Mouse (Mus musculus) heart, postnatal 14 days (tissue): ENCODE results near the gene Pbx2. TPM values are rescaled to one million over a fixed set of nuclear protein-coding genes. Genes with fewer than 3 reads are reported as not detected.

Source experiments
- DNase-seq, 2 experiments: peaks; one replicate each; pipeline ENCODE4 v3.0.0; 2021 to 2022
- intact Hi-C: fragments of 180-260 bp; cut with DNase I; formaldehyde crosslinking; loops from one replicate; pipeline ENCODE4 v1.15.1; 2025
- total RNA-seq, 2 experiments: library from RNA; stranded (reverse); gene quantifications; 2 replicates each; pipeline ENCODE4 v1.2.3; 2021

Gene Pbx2
- total RNA-seq, 2 experiments from 2014 or later = 20.1 to 22.6 TPM

GRCm38 (mm10) chr17:34596098-34596497 lies 5.0 kb downstream of the Pbx2 start:
- DNase-seq = no peak
- intact Hi-C loops = no loop called here

GRCm38 (mm10) chr17:34597566-34598095 lies 6.6 kb downstream of the Pbx2 start, which contains the start of gene Ager:
Gene Ager, plus strand, starts transcription at chr17:34597862.
- DNase-seq = no peak
- intact Hi-C loops = no loop called here

- DNase-seq = no peak
- intact Hi-C loops = loop anchor here (10.0 kb wide), 1 partner anchor 475 kb away; the partner anchor contains the start of gene Brd2
These were observed 8.8 kb downstream of the Pbx2 start for GRCm38 (mm10) chr17:34599891-34600290.

GRCm38 (mm10) chr17:34601796-34602195 lies 10.7 kb downstream of the Pbx2 start:
- intact Hi-C loops = loop anchor here (10.0 kb wide), 1 partner anchor 477 kb away; the partner anchor contains the start of gene Brd2
- DNase-seq = no peak

DNA sequence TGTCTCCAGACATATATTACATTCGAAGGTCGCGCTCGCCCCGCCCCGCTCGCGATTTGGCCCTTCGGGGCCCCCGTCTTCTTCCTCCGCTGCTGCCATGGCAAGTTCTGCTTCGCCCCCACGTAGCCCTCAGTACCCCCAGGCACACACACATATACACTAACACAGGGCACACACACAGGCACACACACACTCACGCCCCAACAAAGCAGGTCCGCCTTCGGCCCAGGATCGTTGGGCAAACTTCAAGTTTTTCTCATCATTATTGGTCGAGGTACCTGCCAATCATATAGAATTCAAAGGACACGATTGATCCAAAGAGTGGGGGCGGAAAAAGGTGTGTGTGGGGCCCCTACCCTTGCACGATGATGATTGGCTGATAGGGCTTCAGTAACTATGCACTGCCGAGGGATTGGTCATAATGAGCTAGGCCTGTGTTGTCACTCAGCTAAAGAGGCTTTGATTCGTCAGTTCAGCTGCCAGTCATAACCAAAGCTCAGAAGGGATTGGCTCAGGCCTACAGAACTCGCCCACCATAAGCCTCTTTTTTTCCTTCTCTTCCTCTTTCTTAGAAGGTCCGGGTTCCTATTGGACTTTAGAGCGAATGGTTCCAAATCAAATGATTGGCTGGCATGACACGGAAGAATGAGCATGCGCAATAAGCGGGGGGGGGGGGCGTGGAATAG lies 12.5 kb downstream of the Pbx2 start, which contains the start of gene Rnf5:
Gene Rnf5, minus strand, starts transcription at position 316 of the 686 bp plus-strand sequence.
- peak; percentile 96 to 98 for DNase-seq
- intact Hi-C loops = loop anchor here (1.0 to 10.0 kb wide), 2 partner anchors 10 to 479 kb away; partner anchors contain the start of gene Brd2

GRCm38 (mm10) chr17:34604061-34604508 lies 13.0 kb downstream of the Pbx2 start, which contains the start of gene Agpat1:
Gene Agpat1, plus strand, starts transcription at chr17:34604262.
- DNase-seq = peak; percentile 96 to 98
- intact Hi-C loops = loop anchor here (10.0 kb wide), 1 partner anchor 479 kb away; the partner anchor contains the start of gene Brd2

DNA sequence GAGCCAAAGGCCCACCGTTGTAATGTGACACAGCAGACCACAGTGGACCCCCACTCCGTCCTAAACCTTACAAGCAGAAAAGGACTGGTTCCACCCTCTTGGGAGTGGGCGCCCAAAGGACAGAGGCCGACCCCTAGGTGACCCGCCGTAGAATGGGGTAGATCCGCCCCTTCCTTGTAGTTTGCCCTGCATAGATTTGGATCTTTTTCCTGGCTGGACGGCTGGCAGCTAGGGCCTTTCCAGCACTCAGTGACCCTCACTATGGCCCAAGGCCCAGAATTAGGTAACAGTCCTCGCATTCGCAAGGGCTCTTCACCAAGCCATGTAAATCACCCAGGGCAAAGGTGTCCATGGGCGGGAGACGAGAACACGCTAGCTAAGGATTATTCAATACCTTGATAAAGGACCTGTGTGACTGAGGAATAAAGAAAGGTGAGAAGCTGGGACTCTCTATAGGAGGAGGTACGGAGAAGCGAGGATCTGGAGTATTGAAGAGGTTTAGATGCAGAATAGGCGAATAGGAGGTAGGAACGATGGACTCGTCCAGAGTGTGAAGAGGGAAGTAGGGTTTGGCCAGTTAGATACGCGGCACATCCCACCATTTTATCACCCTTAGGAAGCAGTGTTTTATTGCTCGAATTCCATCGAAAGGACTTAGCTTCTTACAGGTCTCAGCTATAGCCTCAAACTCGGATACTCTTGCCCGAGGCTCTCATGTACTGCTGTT lies 13.6 kb downstream of the Pbx2 start:
- intact Hi-C loops = loop anchor here (10.0 kb wide), 1 partner anchor 480 kb away; the partner anchor contains the start of gene Brd2

DNA sequence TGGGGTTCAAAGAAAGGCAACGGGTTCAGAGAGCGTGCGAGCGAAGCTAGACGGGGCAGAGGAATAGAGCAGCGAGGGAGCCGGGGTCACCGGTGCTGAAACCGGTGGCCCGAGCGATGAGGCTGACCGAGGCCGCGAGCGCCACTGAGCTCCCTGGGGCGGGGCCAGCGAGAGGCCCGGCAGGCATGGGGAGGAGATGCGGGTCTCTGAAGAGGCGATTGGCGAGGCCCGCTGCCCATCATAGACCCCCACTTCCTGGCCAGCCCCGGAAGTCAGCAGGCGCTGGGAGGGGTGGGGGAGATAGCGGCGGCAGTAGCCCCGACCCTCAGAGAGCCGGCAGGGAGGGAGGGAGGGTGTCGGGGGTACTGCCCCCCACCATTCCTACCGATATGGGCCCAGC lies 14.5 kb downstream of the Pbx2 start:
- intact Hi-C loops = loop anchor here (10.0 kb wide), 1 partner anchor 481 kb away; the partner anchor contains the start of gene Brd2
- peak; percentile 98 for DNase-seq

More for the DNA sequence above, 13.6 kb downstream of the Pbx2 start:
- DNase-seq = no peak

- DNase-seq = no peak
- intact Hi-C loops = loop anchor here (10.0 kb wide), 1 partner anchor 482 kb away; the partner anchor contains the start of gene Brd2
These were observed 15.3 kb downstream of the Pbx2 start for GRCm38 (mm10) chr17:34606186-34607039.

GRCm38 (mm10) chr17:34607997-34608396 lies 16.9 kb downstream of the Pbx2 start:
- intact Hi-C loops = loop anchor here (10.0 kb wide), 1 partner anchor 483 kb away; the partner anchor contains the start of gene Brd2
- no peak for DNase-seq

DNA sequence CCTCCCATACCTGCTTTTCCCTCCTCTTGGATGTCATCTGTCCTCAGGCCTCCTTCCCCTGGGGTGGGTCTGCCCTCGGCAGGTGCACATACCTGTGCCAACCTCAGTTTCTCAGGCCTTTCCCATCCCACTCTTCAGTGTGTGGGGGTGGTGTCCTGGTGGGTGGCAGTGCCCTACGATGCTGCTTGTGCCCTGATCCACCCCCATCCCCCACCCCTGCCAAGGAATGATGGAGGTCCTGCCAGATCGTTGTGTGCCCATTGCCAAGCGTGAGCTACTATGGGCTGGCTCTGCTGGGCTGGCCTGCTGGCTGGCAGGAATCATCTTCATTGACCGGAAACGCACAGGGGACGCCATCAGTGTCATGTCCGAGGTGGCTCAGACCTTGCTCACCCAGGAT lies 20.0 kb downstream of the Pbx2 start:
- intact Hi-C loops = no loop called here
- DNase-seq = no peak

GRCm38 (mm10) chr17:34613054-34613645 lies 22.1 kb downstream of the Pbx2 start:
- DNase-seq = no peak
- intact Hi-C loops = no loop called here

DNA sequence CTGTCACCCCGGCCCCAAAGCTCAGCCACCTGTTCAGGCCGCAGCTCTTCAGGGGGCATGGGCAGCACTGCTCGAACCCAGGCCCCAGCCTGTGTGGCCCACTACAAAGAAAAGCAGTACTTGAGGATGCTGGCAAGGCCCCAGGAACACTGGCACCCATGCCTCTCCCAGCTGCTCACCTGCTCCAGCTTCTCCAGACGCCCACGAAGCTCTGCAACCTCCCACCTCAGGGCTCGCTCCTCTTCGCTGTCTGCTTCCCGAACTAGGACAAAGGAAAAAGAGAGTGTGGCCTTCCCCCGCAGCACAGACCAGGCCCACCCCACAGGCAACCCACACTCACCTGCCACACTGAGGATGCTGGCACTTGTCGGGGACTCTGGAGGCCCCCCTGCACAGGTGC lies 22.8 kb downstream of the Pbx2 start:
- intact Hi-C loops = no loop called here
- no peak for DNase-seq

DNA sequence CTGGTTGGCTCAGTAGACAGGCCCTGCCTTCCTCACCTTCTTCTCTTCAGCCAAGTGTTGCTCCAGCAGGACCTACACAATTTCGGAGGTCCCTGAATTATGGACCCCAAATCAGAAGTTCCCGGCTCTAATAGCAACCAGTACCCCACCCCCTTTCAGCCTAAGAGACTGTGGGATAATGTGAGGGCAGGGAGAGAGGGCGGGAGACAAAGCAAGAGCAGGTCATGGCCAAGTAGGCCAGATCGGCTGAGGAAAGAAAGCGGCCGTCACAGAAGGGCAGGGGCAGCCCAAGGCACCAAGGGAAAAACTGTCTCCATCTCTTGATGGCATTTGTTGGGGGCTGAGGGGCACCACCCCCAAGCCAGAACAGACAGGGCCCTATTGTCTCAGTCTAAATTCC lies 24.8 kb downstream of the Pbx2 start, which contains the start of gene Egfl8:
Gene Egfl8, minus strand, starts transcription at position 101 of the 400 bp plus-strand sequence.
- intact Hi-C loops = loop anchor here (2.0 kb wide), 1 partner anchor 175 kb away; no protein-coding TSS in a partner anchor
- DNase-seq = no peak

DNA sequence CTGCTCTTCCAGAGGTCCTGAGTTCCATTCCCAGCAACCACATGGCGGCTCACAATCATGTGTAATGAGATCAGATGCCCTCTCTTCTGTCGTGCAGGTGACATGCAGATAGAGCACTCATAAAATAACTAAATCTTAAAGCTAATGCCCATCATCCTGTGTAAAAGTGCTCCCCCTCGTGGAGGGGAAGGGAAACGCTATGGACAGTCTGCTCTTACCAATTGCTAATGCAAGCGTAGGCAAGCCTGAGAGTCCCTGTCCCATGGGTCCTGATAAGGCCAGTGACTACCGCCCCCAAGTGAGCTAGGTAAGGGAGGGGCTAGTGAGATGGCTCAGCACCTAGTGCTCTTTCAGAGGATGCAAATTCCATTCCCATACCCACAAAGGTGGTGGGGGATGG lies 27.9 kb downstream of the Pbx2 start:
- peak; percentile 73 to 81 for DNase-seq
- intact Hi-C loops = loop anchor here (1.0 kb wide), 1 partner anchor 47 kb away; no protein-coding TSS in a partner anchor

DNA sequence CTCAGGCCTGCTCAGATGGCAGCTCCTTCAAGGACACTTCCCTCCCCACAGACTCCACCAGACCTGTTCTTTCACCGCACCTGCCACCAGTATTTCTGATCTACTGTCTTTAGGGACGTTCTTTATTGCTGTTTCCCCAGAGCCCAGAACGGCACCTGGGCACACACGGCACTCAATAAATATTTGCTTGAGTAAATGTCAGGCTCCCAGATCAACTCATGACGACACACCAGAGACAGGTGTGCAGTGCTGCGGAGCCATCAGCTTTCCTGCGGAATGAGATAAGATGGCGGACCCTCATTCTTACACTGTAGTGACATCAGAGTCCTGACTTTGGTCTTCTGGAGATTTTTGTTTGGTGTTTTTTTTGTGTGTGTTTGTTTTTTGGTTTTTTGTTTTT lies 29.9 kb downstream of the Pbx2 start:
- DNase-seq = no peak
- intact Hi-C loops = loop anchor here (10.0 kb wide), 1 partner anchor 94 kb away; no protein-coding TSS in a partner anchor

GRCm38 (mm10) chr17:34623161-34623560 lies 32.1 kb downstream of the Pbx2 start:
- no peak for DNase-seq
- intact Hi-C loops = loop anchor here (10.0 kb wide), 1 partner anchor 92 kb away; no protein-coding TSS in a partner anchor

DNA sequence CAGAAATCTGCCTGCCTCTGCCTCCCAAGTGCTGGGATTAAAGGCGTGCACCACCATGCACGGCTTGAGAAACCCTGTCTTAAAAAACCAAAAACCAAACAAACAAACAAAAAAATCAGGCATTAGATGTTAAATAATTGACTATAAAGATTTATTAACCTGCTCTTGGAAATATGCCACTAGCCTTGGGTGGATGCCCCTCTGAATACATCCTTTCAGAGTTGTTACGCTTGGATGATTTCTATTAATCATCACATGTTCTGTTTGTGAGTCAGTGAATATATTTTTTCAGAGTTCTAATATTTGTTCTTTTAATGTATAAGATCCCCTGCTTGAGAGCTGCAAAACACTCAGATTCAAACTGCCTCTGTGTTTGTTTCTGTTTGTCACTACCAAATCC lies 33.9 kb downstream of the Pbx2 start:
- intact Hi-C loops = loop anchor here (10.0 kb wide), 1 partner anchor 90 kb away; no protein-coding TSS in a partner anchor
- DNase-seq = no peak
